Mouse (Mus musculus) forebrain, embryonic 12.5 days (tissue): ENCODE data around the gene Acot11. TPM values are rescaled to one million over a fixed set of nuclear protein-coding genes. Genes with fewer than 3 reads are reported as not detected.

Experiments used
- ATAC-seq: fragments of 200-750 bp; cut with Nextera tagmentation; 2 replicates; pipeline ENCODE4 v1.8.0; 2017; ENCODE audit warnings: moderate TSS enrichment; ENCODE audit not compliant: low FRiP score
- H3K27ac ChIP-seq: fragments of 300-500 bp; sonication (generic); 2 replicates; pipeline ENCODE4 v1.5.1; 2016; ENCODE audit warnings: mild to moderate bottlenecking
- H3K27me3 ChIP-seq: fragments of 300-500 bp; sonication (generic); 2 replicates; pipeline ENCODE4 v1.6.1; 2016; ENCODE audit warnings: mild to moderate bottlenecking
- H3K36me3 ChIP-seq: fragments of 300-500 bp; sonication (generic); replicated peaks from 2 replicates; pipeline ENCODE4 v1.6.1; 2016; ENCODE audit warnings: mild to moderate bottlenecking
- H3K4me1 ChIP-seq: fragments of 300-500 bp; sonication (generic); 2 replicates; pipeline ENCODE4 v1.6.1; 2016
- H3K4me2 ChIP-seq: fragments of 300-500 bp; sonication (generic); 2 replicates; pipeline ENCODE4 v1.6.1; 2016; ENCODE audit warnings: mild to moderate bottlenecking, moderate library complexity
- H3K4me3 ChIP-seq: fragments of 300-500 bp; sonication (generic); replicated peaks from 2 replicates; pipeline ENCODE4 v1.5.1; 2016; ENCODE audit warnings: mild to moderate bottlenecking
- H3K9ac ChIP-seq: fragments of 300-500 bp; sonication (generic); 2 replicates; pipeline ENCODE4 v1.6.1; 2016; ENCODE audit warnings: mild to moderate bottlenecking
- H3K9me3 ChIP-seq: fragments of 300-500 bp; sonication (generic); 2 replicates; pipeline ENCODE4 v1.6.1; 2016
- WGBS: fragments of 180-500 bp; shearing (Covaris S2); methylation state at CpG from one replicate; pipeline ENCODE4 v1.1.7; 2016; 5-methylcytosine and 5-hydroxymethylcytosine counted together
- polyA plus RNA-seq: library from polyadenylated mRNA; unstranded; fragments of >200 nt; fragmentation: Nextera tagmentation; extraction: Ambion mirVana; gene quantifications from 2 replicates; pipeline ENCODE4 v1.2.1, GENCODE M21; 2016

Gene Acot11
- 1.4 TPM in 2 replicates for polyA plus RNA-seq

DNA sequence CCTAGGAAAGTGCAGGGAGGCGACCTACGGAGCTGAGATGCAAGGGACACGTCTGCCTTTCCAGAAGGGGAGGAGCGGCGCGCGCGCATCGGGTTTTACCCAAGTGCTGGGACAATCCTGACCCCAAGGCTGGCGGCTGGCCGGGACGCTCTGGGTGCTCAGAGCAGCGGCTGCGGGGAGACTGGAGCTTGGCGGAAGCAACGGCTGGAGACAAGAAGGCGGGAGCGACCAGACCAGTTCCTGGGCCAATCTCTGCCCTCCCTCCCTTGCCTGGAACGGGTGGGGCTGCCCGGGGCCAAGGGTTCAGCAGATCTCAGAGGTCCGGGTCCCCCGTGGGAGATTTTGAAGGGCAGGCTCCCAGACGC lies at the start of gene Acot11:
Gene Acot11, minus strand, starts transcription at position 89 of the 365 bp plus-strand sequence.
- ATAC-seq = no peak
- 6% methylated on average over 23 of the region's 23 CpGs for WGBS
- no peak within 1 kb of the TSS for H3K4me3 ChIP-seq
- H3K9ac ChIP-seq = 0 out of 2 replicates have a peak within 1 kb of the TSS, but pooled peaks have one; percentile 25
- peaks cover 6% of the 10 kb centered on the region; the same call in 1 of the 2 replicates for H3K9me3 ChIP-seq
- H3K36me3 ChIP-seq = no peaks in the 10 kb centered on the region
- H3K27ac ChIP-seq = no peak within 1 kb of the TSS
- H3K4me1 ChIP-seq = peaks cover 7% of the 10 kb centered on the region; the same call in 1 of the 2 replicates
- H3K27me3 ChIP-seq = peaks cover 34% of the 10 kb centered on the region
- peak within 1 kb of the TSS; percentile 40 for H3K4me2 ChIP-seq

DNA sequence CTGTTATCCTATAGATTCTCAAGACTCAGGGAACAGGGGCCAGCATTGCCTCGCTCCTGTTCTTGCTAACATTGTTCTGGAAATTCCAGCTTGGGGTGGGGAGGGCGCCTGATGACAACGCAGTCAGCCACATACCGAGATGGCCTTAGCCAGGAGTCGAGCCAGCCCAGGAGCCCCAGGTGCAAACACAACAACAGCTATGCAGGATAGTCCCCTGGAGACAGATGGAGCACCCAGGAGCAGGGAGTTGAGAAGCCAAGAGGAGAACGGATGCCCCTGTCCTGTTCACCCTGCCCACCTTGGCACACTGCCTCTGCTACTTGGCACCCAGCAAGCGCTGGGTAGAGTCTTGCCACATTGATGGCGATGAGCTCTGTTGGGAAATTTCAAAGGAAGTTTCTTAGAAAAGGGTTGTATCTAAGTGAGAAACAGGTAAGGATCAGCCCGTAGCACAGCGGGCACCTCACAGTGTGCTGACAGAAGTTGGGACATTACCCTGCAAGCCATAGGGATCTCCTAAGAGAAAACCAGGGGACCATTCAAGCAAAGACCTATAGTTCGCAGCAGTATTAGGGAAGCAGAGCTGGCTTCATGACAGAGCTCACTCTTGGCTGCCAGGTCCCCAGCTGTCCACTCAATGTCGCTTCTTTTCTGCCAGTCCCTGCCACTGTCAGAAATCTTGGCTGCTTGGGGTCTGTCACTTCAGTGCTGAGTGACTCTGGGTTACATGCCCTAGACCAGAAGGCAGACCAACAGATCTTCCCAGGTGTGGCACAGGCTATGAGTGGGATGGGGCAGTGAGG lies 43.7 kb upstream of the Acot11 start:
- peak; percentile 30; the same call in 1 of the 2 replicates for ATAC-seq
- Histone ChIP-seq H3K9ac (0 out of 2 replicates have a peak overlapping the region, but pooled peaks have one; percentile 33), H3K36me3 (no peaks in the 10 kb centered on the region), H3K4me2 (peak overlapping the region; percentile 37; the same call in 1 of the 2 replicates), H3K9me3 (no peaks in the 10 kb centered on the region), H3K27me3 (no peaks in the 10 kb centered on the region), H3K27ac (peak overlapping the region; percentile 78), H3K4me1 (peaks cover 23% of the 10 kb centered on the region), H3K4me3 (no peak overlapping the region)
- WGBS = 51% methylated on average over 12 of the region's 12 CpGs

DNA sequence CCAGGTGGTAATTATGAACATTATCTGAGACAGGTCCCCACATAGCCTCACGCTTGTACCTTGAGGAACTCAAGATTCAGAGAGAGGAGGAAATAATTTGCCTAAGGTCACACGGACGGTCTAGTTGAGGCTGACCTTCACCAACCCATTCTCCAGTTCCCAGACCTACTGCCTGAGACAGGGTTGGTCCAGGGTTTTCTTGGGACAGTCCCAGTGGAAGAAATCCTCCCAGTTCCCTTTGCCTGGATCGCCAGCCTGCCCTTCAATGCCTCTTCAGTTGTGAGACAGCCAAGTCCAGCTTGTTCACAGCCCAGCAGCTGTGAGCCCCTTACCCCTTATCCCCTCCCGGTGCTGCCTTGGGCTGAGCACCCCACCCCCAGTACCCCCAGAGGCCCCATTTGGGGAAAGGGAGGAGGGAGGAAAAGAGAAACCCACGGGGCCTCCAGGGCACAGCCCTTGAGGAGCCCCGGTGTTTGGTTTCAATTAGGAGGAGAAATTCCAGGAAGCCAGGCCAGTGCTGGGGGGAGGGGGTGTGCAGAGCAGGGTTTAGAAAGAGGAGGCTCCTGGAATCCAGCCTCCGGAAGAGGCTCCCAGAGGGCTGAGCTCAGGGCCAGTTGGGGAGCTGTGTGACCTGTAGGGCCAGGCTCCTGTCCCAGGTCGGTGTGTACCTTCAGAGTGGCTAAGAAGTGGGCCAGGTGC lies 42.9 kb upstream of the Acot11 start:
- ATAC-seq = peak; percentile 23; the same call in 1 of the 2 replicates
- Histone ChIP-seq H3K27ac (peak overlapping the region; percentile 78), H3K4me2 (peak overlapping the region; percentile 37), H3K9ac (peak overlapping the region; percentile 33; the same call in 1 of the 2 replicates), H3K27me3 (no peaks in the 10 kb centered on the region), H3K4me3 (no peak overlapping the region), H3K9me3 (no peaks in the 10 kb centered on the region), H3K36me3 (no peaks in the 10 kb centered on the region), H3K4me1 (peaks cover 25% of the 10 kb centered on the region)
- 13% methylated on average over 9 of the region's 9 CpGs for WGBS

- Histone ChIP-seq H3K36me3 (no peaks in the 10 kb centered on the region), H3K9me3 (no peaks in the 10 kb centered on the region), H3K4me1 (peaks cover 55% of the 10 kb centered on the region), H3K4me3 (no peak overlapping the region), H3K27ac (peak overlapping the region; percentile 43; the same call in 1 of the 2 replicates), H3K27me3 (no peaks in the 10 kb centered on the region), H3K9ac (0 out of 2 replicates have a peak overlapping the region, but pooled peaks have one; percentile 17), H3K4me2 (no peak overlapping the region)
- no peak for ATAC-seq
- WGBS = 44% methylated on average over 8 of the region's 8 CpGs
Measured at GRCm38 (mm10) chr4:106842561-106842960, 37.8 kb upstream of the Acot11 start.

- no peak overlapping the region for H3K4me2 ChIP-seq
- H3K36me3 ChIP-seq = no peaks in the 10 kb centered on the region
- no peak overlapping the region for H3K4me3 ChIP-seq
- peaks cover 55% of the 10 kb centered on the region for H3K4me1 ChIP-seq
- H3K27ac ChIP-seq = peak overlapping the region; percentile 97; the same call in 1 of the 2 replicates
- WGBS = 72% methylated on average over 7 of the region's 7 CpGs
- H3K9ac ChIP-seq = no peak overlapping the region
- peaks cover 3% of the 10 kb centered on the region for H3K27me3 ChIP-seq
- no peak for ATAC-seq
- no peaks in the 10 kb centered on the region for H3K9me3 ChIP-seq
Measured at GRCm38 (mm10) chr4:106841856-106842255, 37.1 kb upstream of the Acot11 start.

GRCm38 (mm10) chr4:106841303-106841702 lies 36.5 kb upstream of the Acot11 start:
- Histone ChIP-seq H3K4me1 (peaks cover 60% of the 10 kb centered on the region), H3K4me2 (peak overlapping the region; percentile 89), H3K4me3 (no peak overlapping the region), H3K36me3 (no peaks in the 10 kb centered on the region), H3K9ac (peak overlapping the region; percentile 25; the same call in 1 of the 2 replicates), H3K27ac (peak overlapping the region; percentile 97), H3K9me3 (no peaks in the 10 kb centered on the region), H3K27me3 (peaks cover 9% of the 10 kb centered on the region)
- no peak for ATAC-seq
- 10% methylated on average over 7 of the region's 7 CpGs for WGBS

DNA sequence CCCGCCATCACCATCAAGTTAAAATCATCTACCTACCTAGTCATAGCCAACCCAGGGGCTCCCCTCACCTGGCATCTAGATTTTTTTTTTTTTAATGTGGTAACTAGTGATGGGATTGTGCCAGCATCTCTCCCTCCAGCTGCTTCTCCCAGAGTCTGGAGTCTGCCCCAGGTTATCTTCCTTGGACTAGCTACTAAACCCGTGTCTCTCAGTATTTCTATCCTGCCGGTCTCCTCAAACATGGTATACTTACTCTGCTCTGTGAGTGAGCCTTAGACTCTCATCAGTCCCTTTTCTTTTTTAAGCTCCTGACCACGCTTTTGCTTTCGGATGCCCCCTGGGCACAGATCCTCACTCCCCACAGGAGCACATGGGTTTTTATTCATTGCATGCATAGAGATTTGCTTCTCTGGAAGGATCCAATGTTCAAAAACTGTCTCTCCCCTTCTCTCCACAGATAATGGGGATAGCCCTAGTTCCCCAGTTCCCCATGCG lies 35.9 kb upstream of the Acot11 start:
- Histone ChIP-seq H3K27me3 (peaks cover 14% of the 10 kb centered on the region), H3K4me2 (peak overlapping the region; percentile 89), H3K4me3 (peak overlapping the region; percentile 50), H3K9me3 (no peaks in the 10 kb centered on the region), H3K36me3 (no peaks in the 10 kb centered on the region), H3K4me1 (peaks cover 62% of the 10 kb centered on the region), H3K9ac (peak overlapping the region; percentile 71), H3K27ac (peak overlapping the region; percentile 97)
- WGBS = 6% methylated on average over 6 of the region's 6 CpGs
- no peak for ATAC-seq

DNA sequence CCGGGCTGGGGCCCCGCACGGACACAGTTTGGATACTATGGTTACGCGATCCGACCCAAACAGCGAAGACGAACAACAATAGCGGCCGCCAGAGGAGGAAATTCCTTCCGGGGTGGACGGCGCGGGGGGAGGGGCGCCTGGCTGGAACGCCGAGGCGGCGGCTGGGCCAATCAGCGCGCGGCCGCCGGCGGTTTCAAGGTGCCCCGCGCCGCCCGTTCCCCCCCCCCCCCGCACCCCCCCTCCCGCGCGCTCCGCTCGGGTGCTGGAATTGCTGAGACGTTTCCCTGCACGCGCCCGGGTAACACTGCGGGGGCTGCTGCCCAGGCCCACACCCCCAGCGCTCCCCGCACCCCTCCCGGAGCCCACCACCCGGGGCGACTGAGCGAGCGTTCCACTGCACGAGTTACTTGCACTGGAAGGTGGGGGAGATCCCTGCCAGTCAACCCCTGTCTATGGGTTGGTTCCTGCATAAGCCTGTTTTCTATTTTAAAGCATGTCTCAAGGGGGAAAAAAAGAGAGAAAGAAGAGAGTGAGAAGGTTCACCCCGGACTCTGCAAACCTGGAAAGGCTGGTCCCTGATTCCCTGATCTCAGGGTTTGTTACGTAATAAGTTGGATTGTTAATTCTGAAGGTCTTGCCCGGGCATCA lies 35.3 kb upstream of the Acot11 start:
- Histone ChIP-seq H3K27me3 (peaks cover 16% of the 10 kb centered on the region), H3K27ac (peak overlapping the region; percentile 97), H3K9me3 (no peaks in the 10 kb centered on the region), H3K9ac (peak overlapping the region; percentile 71), H3K4me1 (peaks cover 62% of the 10 kb centered on the region), H3K36me3 (no peaks in the 10 kb centered on the region), H3K4me3 (peak overlapping the region; percentile 50), H3K4me2 (peak overlapping the region; percentile 89)
- WGBS = 0% methylated on average over 26 of the region's 51 CpGs
- peak; percentile 73 for ATAC-seq

- ATAC-seq = no peak
- 0% methylated on average over 32 of the region's 32 CpGs for WGBS
- Histone ChIP-seq H3K36me3 (no peaks in the 10 kb centered on the region), H3K9me3 (no peaks in the 10 kb centered on the region), H3K4me3 (peak overlapping the region; percentile 50), H3K27ac (peak overlapping the region; percentile 97), H3K4me1 (peaks cover 62% of the 10 kb centered on the region), H3K4me2 (peak overlapping the region; percentile 89), H3K9ac (peak overlapping the region; percentile 71), H3K27me3 (peaks cover 20% of the 10 kb centered on the region)
Measured at GRCm38 (mm10) chr4:106839254-106839834, 34.5 kb upstream of the Acot11 start.

GRCm38 (mm10) chr4:106838548-106839253 lies 33.9 kb upstream of the Acot11 start:
- Histone ChIP-seq H3K4me3 (peak overlapping the region; percentile 50), H3K4me2 (peak overlapping the region; percentile 89), H3K9ac (peak overlapping the region; percentile 71), H3K36me3 (no peaks in the 10 kb centered on the region), H3K9me3 (no peaks in the 10 kb centered on the region), H3K4me1 (peaks cover 62% of the 10 kb centered on the region), H3K27ac (peak overlapping the region; percentile 97), H3K27me3 (peaks cover 20% of the 10 kb centered on the region)
- WGBS = 1% methylated on average over 36 of the region's 36 CpGs
- ATAC-seq = peak; percentile 85

- ATAC-seq = peak; percentile 59
- H3K36me3 ChIP-seq = no peaks in the 10 kb centered on the region
- peaks cover 20% of the 10 kb centered on the region for H3K27me3 ChIP-seq
- peak overlapping the region; percentile 48 for H3K4me2 ChIP-seq
- peak overlapping the region; percentile 97 for H3K27ac ChIP-seq
- WGBS = 0% methylated on average over 15 of the region's 18 CpGs
- H3K9ac ChIP-seq = peak overlapping the region; percentile 30
- peaks cover 60% of the 10 kb centered on the region for H3K4me1 ChIP-seq
- H3K9me3 ChIP-seq = no peaks in the 10 kb centered on the region
- peak overlapping the region; percentile 25 for H3K4me3 ChIP-seq
Measured at GRCm38 (mm10) chr4:106837964-106838363, 33.2 kb upstream of the Acot11 start.
